Mouse (Mus musculus) mesoderm, embryonic 11.5 days (tissue): Measurements from ENCODE around the gene Fyn.

Experiments
- DNase-seq: peaks from one replicate; pipeline ENCODE4 v3.0.0-alpha.2; 2012; ENCODE audit warnings: low read depth, low spot score

Gene Fyn

GRCm38 (mm10) chr10:39412826-39413620, 44.4 kb downstream of the Fyn start:
- no peak for DNase-seq

GRCm38 (mm10) chr10:39414068-39414467, 45.4 kb downstream of the Fyn start:
- DNase-seq = no peak

- no peak for DNase-seq
Measured at GRCm38 (mm10) chr10:39415586-39415985, 46.9 kb downstream of the Fyn start.

- DNase-seq = no peak
Measured at GRCm38 (mm10) chr10:39417611-39418010, 49.0 kb downstream of the Fyn start.

- no peak for DNase-seq
Measured at GRCm38 (mm10) chr10:39418395-39418794, 49.7 kb downstream of the Fyn start.

DNA sequence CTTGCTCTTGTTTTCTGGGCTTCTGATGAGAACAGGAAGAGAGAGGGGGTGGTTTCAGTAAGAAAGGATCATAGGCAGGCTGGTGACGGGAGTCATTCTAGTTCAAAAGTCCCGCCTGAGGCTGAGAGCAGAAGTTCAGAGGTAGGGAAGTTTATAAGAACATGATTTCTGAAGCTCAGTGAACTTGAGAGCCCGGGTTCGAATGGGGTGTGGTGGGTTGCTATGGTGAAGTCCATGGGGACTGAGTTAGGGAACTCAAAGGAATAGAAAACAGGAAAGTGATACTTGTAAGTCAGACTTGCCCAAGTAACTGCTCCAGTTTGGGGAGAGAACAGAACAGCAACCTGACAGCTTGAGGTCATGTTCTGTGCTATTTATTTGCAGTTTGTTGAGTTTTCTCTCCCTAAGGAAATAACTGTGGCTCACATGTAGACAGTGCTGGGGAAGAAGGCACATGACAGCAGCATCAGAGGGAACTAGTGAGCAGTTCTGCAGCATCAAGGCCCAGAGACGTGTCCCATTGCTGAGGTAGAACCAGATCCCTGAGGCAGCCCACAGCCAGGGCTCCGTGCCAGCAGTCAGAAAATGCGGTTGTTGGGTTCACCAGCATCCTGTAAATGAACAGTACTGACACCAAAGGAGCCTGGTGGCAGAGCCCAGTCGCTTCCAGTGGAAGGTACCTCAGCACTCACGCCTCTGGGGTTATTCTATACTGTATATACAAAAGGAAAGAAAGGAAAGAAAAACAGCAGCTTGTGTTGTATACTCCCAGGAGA, 52.4 kb downstream of the Fyn start:
- no peak for DNase-seq

- no peak for DNase-seq
Measured at GRCm38 (mm10) chr10:39421772-39422171, 53.1 kb downstream of the Fyn start.

- DNase-seq = no peak
Measured at GRCm38 (mm10) chr10:39424643-39425042, 56.0 kb downstream of the Fyn start.

- no peak for DNase-seq
Measured at GRCm38 (mm10) chr10:39426033-39426432, 57.4 kb downstream of the Fyn start.

- DNase-seq = peak; percentile 49
Measured at GRCm38 (mm10) chr10:39426833-39427490, 58.3 kb downstream of the Fyn start.

GRCm38 (mm10) chr10:39429661-39430060, 61.0 kb downstream of the Fyn start:
- DNase-seq = no peak

GRCm38 (mm10) chr10:39430074-39430764, 61.6 kb downstream of the Fyn start:
- DNase-seq = peak; percentile 60

DNA sequence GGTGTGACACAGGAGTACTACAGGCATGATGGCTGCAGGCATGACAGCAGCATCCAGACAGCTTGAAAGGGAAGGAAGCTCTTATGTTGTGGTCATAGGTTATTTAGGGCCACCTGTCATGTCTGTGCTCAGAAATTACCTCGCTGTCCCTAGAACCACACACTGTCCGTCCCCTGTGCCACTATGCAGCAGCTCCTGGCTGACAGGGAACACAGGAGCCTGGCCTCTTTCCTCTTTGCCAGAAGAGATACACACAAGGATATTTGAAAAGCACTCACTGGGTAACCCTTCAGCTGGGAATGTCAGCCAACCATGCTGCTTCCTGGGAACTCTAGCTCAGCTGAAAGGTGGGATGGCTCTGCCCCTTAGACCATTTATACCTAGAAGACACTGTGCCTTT, 62.6 kb downstream of the Fyn start:
- no peak for DNase-seq

DNA sequence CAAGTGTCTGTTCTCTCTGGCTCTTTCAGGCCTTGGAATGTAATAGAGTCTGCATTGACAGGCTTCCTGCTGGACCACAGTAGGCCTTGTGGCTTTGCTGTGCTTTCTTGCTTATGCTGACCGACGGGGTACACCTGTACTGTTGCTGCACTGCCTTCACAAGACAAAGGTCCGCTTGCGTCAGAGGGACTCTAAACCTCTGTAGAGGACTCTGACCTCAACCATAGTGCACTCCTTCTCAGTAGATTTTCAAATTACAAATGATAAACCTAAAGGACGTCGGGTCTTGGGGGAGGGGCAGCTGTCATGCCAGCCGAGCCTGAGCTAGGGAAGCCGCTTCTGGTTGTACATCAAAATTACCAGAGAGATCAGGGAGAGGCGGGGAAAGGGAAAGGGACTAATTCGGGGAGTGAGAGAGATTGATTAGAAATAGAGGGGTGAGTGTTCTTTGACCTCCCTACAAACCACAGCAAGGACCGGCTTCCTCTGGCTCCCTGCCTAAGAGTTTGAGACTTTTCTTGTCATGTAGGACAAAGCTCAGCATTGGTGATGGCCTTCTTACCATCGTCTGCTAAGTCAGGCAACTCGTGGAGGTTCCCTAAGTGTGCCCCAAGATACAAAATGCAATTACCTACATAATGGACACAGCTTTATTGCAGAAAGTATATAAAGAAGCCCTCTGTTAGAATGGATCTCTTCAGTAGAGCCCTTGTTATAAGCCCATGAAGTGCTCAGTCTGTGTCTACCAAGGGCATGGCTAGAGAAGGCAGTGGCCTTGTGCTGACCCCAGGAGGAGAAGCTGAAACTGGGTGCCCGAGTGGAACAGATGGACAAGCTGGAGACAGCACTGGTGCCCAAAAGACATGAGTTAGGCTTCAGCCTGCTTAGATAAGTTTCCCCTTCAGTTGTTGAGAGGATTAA, 64.3 kb downstream of the Fyn start:
- DNase-seq = no peak

DNA sequence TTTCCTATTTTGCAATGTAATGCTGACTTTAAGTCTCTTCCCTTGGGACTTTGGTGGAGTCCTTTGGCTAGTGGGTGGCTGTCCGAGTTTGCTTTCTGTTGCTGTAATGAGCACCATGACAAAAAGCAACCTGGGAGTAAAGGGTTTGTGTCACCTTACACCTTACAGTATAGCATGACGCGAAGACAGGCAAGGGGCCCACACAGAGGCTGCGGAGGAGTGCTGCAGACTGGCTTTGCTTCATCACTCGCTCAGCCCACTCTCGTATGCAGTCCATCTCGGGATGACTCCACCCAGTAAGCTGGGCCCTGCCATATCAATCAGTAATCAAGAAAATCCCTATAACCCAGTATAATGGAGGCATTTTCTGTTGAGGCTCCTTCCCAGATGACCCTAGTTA, 65.2 kb downstream of the Fyn start:
- DNase-seq = no peak

DNA sequence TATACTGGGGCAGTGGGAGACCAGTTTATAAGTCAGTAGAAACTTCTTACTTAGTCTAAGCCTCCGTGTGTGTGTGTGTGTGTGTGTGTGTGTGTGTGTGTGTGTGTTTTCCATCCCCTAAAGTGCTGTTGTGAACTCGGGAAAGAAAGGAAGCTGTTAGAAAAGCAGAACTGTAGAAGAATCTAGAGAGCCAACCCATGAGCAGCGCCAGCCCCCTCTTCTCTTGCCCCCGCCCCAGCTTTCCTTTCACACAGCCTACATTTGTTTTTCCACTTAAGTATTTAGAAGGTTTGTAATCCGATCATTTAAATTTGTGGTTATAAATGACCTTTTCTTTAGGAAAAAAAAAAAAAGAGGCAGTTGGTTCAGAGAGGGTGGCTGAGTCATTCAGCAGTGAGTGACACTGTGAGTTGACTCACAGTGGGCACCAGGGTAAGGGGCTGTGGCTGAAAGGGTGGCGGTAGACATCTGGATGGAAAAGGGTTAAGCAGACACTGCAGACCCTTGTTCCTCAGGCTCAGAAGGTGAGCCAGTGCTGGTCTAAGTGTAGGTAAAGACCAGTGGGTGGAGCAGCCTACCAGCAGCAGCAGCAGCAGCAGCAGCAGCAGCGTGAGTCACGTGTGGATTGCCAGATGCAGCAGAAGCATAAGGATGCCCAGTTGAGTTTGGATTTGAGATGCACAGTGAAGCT, 66.2 kb downstream of the Fyn start:
- DNase-seq = no peak

DNA sequence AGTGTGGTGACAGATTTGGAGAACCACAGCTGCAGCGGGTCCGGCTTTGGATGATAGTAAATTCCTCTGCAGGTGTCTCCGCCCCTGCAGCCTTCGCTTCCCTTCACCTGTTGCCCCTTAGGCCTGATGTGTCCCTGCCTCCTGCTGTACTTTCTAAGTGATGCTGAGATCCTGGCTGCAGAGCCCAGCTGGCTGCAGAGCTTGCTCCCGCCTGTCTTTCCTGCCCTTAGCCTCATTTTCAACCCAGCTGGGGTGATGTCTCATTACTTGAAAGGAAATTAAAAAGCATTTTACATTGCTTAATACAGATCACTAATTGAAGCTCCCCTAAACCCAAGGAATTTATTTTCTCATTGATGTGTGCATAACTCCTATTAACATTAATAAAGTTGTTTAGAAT, 70.2 kb downstream of the Fyn start:
- DNase-seq = no peak

GRCm38 (mm10) chr10:39440506-39440905, 71.9 kb downstream of the Fyn start:
- no peak for DNase-seq

DNA sequence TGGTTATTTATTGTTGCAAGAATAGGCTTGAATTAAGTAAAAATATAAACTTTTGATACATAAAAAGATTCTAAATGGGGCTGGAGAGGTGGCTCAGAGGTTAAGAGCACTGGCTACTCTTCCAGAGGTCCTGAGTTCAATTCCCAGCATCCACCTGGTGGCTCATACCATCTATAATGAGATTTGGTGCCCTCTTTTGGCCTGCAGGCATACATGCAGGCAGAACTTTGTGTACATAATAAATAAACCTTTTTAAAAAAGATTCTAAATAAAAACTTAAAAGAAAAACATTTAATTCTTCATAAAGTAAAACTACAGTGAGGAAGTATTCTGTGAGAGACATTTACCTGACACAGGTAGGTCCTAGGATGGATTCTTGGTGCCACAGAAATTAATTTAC, 73.0 kb downstream of the Fyn start:
- DNase-seq = no peak

DNA sequence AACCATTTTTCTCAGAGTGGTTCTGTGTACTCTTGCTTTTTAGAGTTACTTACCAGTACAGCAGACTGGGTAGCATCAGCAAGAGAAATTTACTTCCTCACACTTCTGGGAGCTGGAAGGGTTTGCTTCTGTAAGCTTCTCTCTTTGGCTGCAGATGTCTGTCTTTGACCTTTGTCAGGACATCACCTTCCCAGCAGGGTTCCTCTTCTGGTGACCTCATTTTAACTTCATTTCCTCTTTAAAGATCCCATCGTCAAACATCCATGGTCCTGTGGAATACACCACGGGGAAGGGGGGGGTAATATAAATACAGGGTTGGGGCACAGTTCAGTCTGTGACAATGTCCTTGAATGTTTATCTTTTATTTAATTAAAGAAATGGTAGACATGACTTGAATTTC, 74.5 kb downstream of the Fyn start:
- no peak for DNase-seq
